Mouse (Mus musculus): ENCODE data around the gene Taok1. TPM values are rescaled to one million over a fixed set of nuclear protein-coding genes. Genes with fewer than 3 reads are reported as not detected.
A peak's percentile ranks its signal among the peaks of the same experiment; 100 is the strongest.

Gene Taok1
- polyA plus RNA-seq, 1 experiment: 6.9 TPM

- Histone ChIP-seq H3K27me3 (replicated peaks; ENCODE audit: control insufficient read depth, insufficient read depth, low read length) (no peaks in the 10 kb centered on the region), H3K27ac (ENCODE audit: insufficient read depth, low read depth, low read length) (no peak overlapping the region), H3K4me3 (ENCODE audit: insufficient read depth, low read depth, low read length) (no peak overlapping the region), H3K36me3 (ENCODE audit: control insufficient read depth, insufficient read depth, low read length) (no peaks in the 10 kb centered on the region; the same call in 1 of the 2 replicates), H3K4me1 (ENCODE audit: control insufficient read depth, insufficient read depth, low read length) (peaks cover 12% of the 10 kb centered on the region)
- WGBS: 7% methylated on average over 5 of the region's 5 CpGs
- TF ChIP-seq CTCF (conservative IDR thresholded peaks at IDR 0.05; ENCODE audit: insufficient read depth, insufficient read length, low read depth, low read length) (peak; percentile 93), POLR2A (IDR thresholded peaks at IDR 0.05; ENCODE audit: low read depth, low read length) (no peak)
- DNase-seq: peak; percentile 82
These were observed 106.2 kb downstream of the Taok1 start for GRCm38 (mm10) chr11:77501392-77501791.

- H3K4me1 ChIP-seq (ENCODE audit: control insufficient read depth, insufficient read depth, low read length): peaks cover 13% of the 10 kb centered on the region
- no peaks in the 10 kb centered on the region; the same call in 1 of the 2 replicates for H3K36me3 ChIP-seq (ENCODE audit: control insufficient read depth, insufficient read depth, low read length)
- TF ChIP-seq CTCF (conservative IDR thresholded peaks at IDR 0.05; ENCODE audit: insufficient read depth, insufficient read length, low read depth, low read length) (no peak), POLR2A (IDR thresholded peaks at IDR 0.05; ENCODE audit: low read depth, low read length) (no peak)
- DNase-seq: no peak
- 72% methylated on average over 17 of the region's 17 CpGs for WGBS
- no peak overlapping the region for H3K4me3 ChIP-seq (ENCODE audit: insufficient read depth, low read depth, low read length)
- no peak overlapping the region for H3K27ac ChIP-seq (ENCODE audit: insufficient read depth, low read depth, low read length)
- no peaks in the 10 kb centered on the region for H3K27me3 ChIP-seq (replicated peaks; ENCODE audit: control insufficient read depth, insufficient read depth, low read length)
These were observed 107.0 kb downstream of the Taok1 start for GRCm38 (mm10) chr11:77500361-77501325.

- Histone ChIP-seq H3K27ac (ENCODE audit: insufficient read depth, low read depth, low read length) (no peak overlapping the region), H3K4me1 (ENCODE audit: control insufficient read depth, insufficient read depth, low read length) (peaks cover 21% of the 10 kb centered on the region), H3K27me3 (replicated peaks; ENCODE audit: control insufficient read depth, insufficient read depth, low read length) (no peaks in the 10 kb centered on the region), H3K36me3 (ENCODE audit: control insufficient read depth, insufficient read depth, low read length) (no peaks in the 10 kb centered on the region), H3K4me3 (ENCODE audit: insufficient read depth, low read depth, low read length) (no peak overlapping the region)
- 89% methylated on average over 7 of the region's 7 CpGs for WGBS
- TF ChIP-seq CTCF (conservative IDR thresholded peaks at IDR 0.05; ENCODE audit: insufficient read depth, insufficient read length, low read depth, low read length): no peak
- no peak for TF ChIP-seq POLR2A (IDR thresholded peaks at IDR 0.05; ENCODE audit: low read depth, low read length)
- DNase-seq: no peak
These were observed 108.3 kb downstream of the Taok1 start for GRCm38 (mm10) chr11:77499354-77499753.

- Histone ChIP-seq H3K36me3 (ENCODE audit: control insufficient read depth, insufficient read depth, low read length) (no peaks in the 10 kb centered on the region), H3K27me3 (replicated peaks; ENCODE audit: control insufficient read depth, insufficient read depth, low read length) (no peaks in the 10 kb centered on the region), H3K27ac (ENCODE audit: insufficient read depth, low read depth, low read length) (peak overlapping the region; percentile 67), H3K4me3 (ENCODE audit: insufficient read depth, low read depth, low read length) (no peak overlapping the region), H3K4me1 (ENCODE audit: control insufficient read depth, insufficient read depth, low read length) (peaks cover 25% of the 10 kb centered on the region)
- DNase-seq: no peak
- TF ChIP-seq POLR2A (IDR thresholded peaks at IDR 0.05; ENCODE audit: low read depth, low read length) (no peak), CTCF (conservative IDR thresholded peaks at IDR 0.05; ENCODE audit: insufficient read depth, insufficient read length, low read depth, low read length) (no peak)
- 78% methylated on average over 12 of the region's 12 CpGs for WGBS
These were observed 109.1 kb downstream of the Taok1 start for GRCm38 (mm10) chr11:77498261-77499139.

- Histone ChIP-seq H3K27ac (ENCODE audit: insufficient read depth, low read depth, low read length) (peak overlapping the region; percentile 67), H3K27me3 (replicated peaks; ENCODE audit: control insufficient read depth, insufficient read depth, low read length) (no peaks in the 10 kb centered on the region), H3K4me3 (ENCODE audit: insufficient read depth, low read depth, low read length) (no peak overlapping the region), H3K36me3 (ENCODE audit: control insufficient read depth, insufficient read depth, low read length) (no peaks in the 10 kb centered on the region), H3K4me1 (ENCODE audit: control insufficient read depth, insufficient read depth, low read length) (peaks cover 25% of the 10 kb centered on the region)
- peak; percentile 66 for DNase-seq
- 53% methylated on average over 4 of the region's 4 CpGs for whole genome bisulfite sequencing
- TF ChIP-seq CTCF (conservative IDR thresholded peaks at IDR 0.05; ENCODE audit: insufficient read depth, insufficient read length, low read depth, low read length): no peak
- TF ChIP-seq POLR2A (IDR thresholded peaks at IDR 0.05; ENCODE audit: low read depth, low read length): no peak
These were observed 109.8 kb downstream of the Taok1 start for GRCm38 (mm10) chr11:77497851-77498250.

GRCm38 (mm10) chr11:77497341-77497756, 110.3 kb downstream of the Taok1 start:
- TF ChIP-seq CTCF (conservative IDR thresholded peaks at IDR 0.05; ENCODE audit: insufficient read depth, insufficient read length, low read depth, low read length) (peak; percentile 49), POLR2A (IDR thresholded peaks at IDR 0.05; ENCODE audit: low read depth, low read length) (no peak)
- Histone ChIP-seq H3K4me3 (ENCODE audit: insufficient read depth, low read depth, low read length) (no peak overlapping the region), H3K27me3 (replicated peaks; ENCODE audit: control insufficient read depth, insufficient read depth, low read length) (no peaks in the 10 kb centered on the region), H3K27ac (ENCODE audit: insufficient read depth, low read depth, low read length) (peak overlapping the region; percentile 82), H3K4me1 (ENCODE audit: control insufficient read depth, insufficient read depth, low read length) (peaks cover 28% of the 10 kb centered on the region), H3K36me3 (ENCODE audit: control insufficient read depth, insufficient read depth, low read length) (no peaks in the 10 kb centered on the region)
- DNase-seq: peak; percentile 89
- WGBS: 61% methylated on average over 6 of the region's 6 CpGs
